ENCODE assay signal across 25 mouse cellular contexts in genomic region chr19:12421680-12422079, GRCm38 (mm10). TPM values are rescaled to one million over a fixed set of nuclear protein-coding genes. Genes with fewer than 3 reads are reported as not detected.
A peak's percentile ranks its signal among the peaks of the same experiment; 100 is the strongest.
DNase-seq lines count a peak whose midpoint lies in the region; ATAC-seq and TF ChIP-seq lines count a peak whose summit lies in the region.
"Had no signal": no experiment of that assay in that cellular context is flagged by ENCODE, and none has a peak within 500 bp of the region (broad histone marks: within the 10 kb centered on the region; RNA-seq: fewer than 3 reads in every experiment).

No protein-coding gene starts in this region.

- 74% methylated on average over 1 of the region's 1 CpGs for WGBS in kidney, embryonic 15.5 days

- H3K9ac ChIP-seq in kidney, embryonic 15.5 days, result no peak overlapping the region
- H3K9ac ChIP-seq: embryonic facial prominence, embryonic 13.5 days; forebrain, embryonic 12.5 days; heart, embryonic 15.5 days; hindbrain, embryonic 13.5 days; intestine, embryonic 15.5 days had no signal

- H3K27me3 ChIP-seq in E14TG2a.4 (ENCODE audit: insufficient read depth, low read length), result no peaks in the 10 kb centered on the region
- no peaks in the 10 kb centered on the region for H3K27me3 ChIP-seq in kidney, embryonic 15.5 days
- H3K27me3 ChIP-seq: embryonic facial prominence, embryonic 13.5 days; forebrain, embryonic 12.5 days; heart, embryonic 15.5 days; hindbrain, embryonic 13.5 days; intestine, embryonic 15.5 days had no signal

- H3K4me3 ChIP-seq in layer of hippocampus, adult 2 months, result no peak overlapping the region
- H3K4me3 ChIP-seq in E14TG2a.4 (replicated peaks; ENCODE audit: low read length), result no peak overlapping the region
- no peak overlapping the region for H3K4me3 ChIP-seq in kidney, embryonic 15.5 days (replicated peaks)
- H3K4me3 ChIP-seq: embryonic facial prominence, embryonic 13.5 days; forebrain, embryonic 12.5 days; heart, adult 2 months; heart, embryonic 15.5 days; hindbrain, embryonic 13.5 days; intestine, embryonic 15.5 days had no signal

- no peaks in the 10 kb centered on the region for H3K4me1 ChIP-seq in E14TG2a.4 (replicated peaks; ENCODE audit: low read depth, low read length)
- H3K4me1 ChIP-seq in kidney, embryonic 15.5 days, result no peaks in the 10 kb centered on the region
- H3K4me1 ChIP-seq: embryonic facial prominence, embryonic 13.5 days; forebrain, embryonic 12.5 days; heart, embryonic 15.5 days; hindbrain, embryonic 13.5 days; intestine, embryonic 15.5 days had no signal

- no peaks in the 10 kb centered on the region for H3K9me3 ChIP-seq in E14TG2a.4 (ENCODE audit: low read length)
- no peaks in the 10 kb centered on the region for H3K9me3 ChIP-seq in kidney, embryonic 15.5 days (replicated peaks)
- H3K9me3 ChIP-seq: embryonic facial prominence, embryonic 13.5 days; forebrain, embryonic 12.5 days; heart, embryonic 15.5 days; hindbrain, embryonic 13.5 days; intestine, embryonic 15.5 days had no signal

- H3K36me3 ChIP-seq in E14TG2a.4 (ENCODE audit: insufficient read depth, low read length), result no peaks in the 10 kb centered on the region
- H3K36me3 ChIP-seq in kidney, embryonic 15.5 days, result no peaks in the 10 kb centered on the region
- H3K36me3 ChIP-seq: embryonic facial prominence, embryonic 13.5 days; forebrain, embryonic 12.5 days; heart, embryonic 15.5 days; hindbrain, embryonic 13.5 days; intestine, embryonic 15.5 days had no signal

- TF ChIP-seq CTCF in layer of hippocampus, adult 2 months (conservative IDR thresholded peaks at IDR 0.05), result peak; percentile 38
- TF ChIP-seq CTCF in E14TG2a.4 (conservative IDR thresholded peaks at IDR 0.05; ENCODE audit: low read length), result peak; percentile 9; the same call in 1 of the 2 replicates

- no peak overlapping the region for H3K4me2 ChIP-seq in kidney, embryonic 15.5 days
- H3K4me2 ChIP-seq: embryonic facial prominence, embryonic 13.5 days; forebrain, embryonic 12.5 days; heart, embryonic 11.5 days; heart, embryonic 15.5 days; hindbrain, embryonic 13.5 days; intestine, embryonic 15.5 days had no signal

- H3K27ac ChIP-seq in layer of hippocampus, adult 2 months, result no peak overlapping the region
- no peak overlapping the region for H3K27ac ChIP-seq in kidney, embryonic 15.5 days
- H3K27ac ChIP-seq: embryonic facial prominence, embryonic 13.5 days; forebrain, embryonic 12.5 days; heart, adult 2 months; heart, embryonic 15.5 days; hindbrain, embryonic 13.5 days; intestine, embryonic 15.5 days had no signal

- no peak for DNase-seq in layer of hippocampus, adult 2 months (ENCODE audit: low spot score in 2 of 2)
- DNase-seq in layer of hippocampus, postnatal 36 days, result no peak
- DNase-seq in NIH3T3 (ENCODE audit: low read depth), result peak; percentile 20
- no peak for DNase-seq in frontal cortex, postnatal 14 days (ENCODE audit: low spot score in 2 of 2)
- DNase-seq in ovary, postnatal 10 days (ENCODE audit: low spot score), result no peak
- DNase-seq: adrenal gland, postnatal 25 days; cerebellum, adult 18-20 months; cerebellum, adult 9-11 months; cerebellum, postnatal 36 days; gastrocnemius, postnatal 14 days; heart, adult 2 months; heart, postnatal 14 days had no signal

- ATAC-seq in kidney, embryonic 15.5 days (replicated peaks; ENCODE audit: low FRiP score), result no peak
- ATAC-seq: forebrain, embryonic 16.5 days; intestine, embryonic 15.5 days had no signal

RNA-seq across cellular contexts. Expression of gene Olfr1441, which starts 4.4 kb away (rescaled TPM):
- total RNA-seq in layer of hippocampus, adult 2 months (2021), result not detected
- not detected for total RNA-seq in layer of hippocampus, postnatal 36 days (2021)
- not detected in 2 replicates for polyA plus RNA-seq in kidney, embryonic 15.5 days (2015; fragmentation: Nextera tagmentation; extraction: Ambion mirVana)
- total RNA-seq: adrenal gland, postnatal 25 days; gastrocnemius, adult 18-20 months; gastrocnemius, postnatal 14 days; heart, adult 2 months; heart, postnatal 14 days; hematopoietic stem cell, adult 5-6 weeks had no signal
- polyA plus RNA-seq: embryonic facial prominence, embryonic 13.5 days; forebrain, embryonic 12.5 days; forebrain, embryonic 16.5 days; frontal cortex, adult 2 months; gonadal fat pad, adult 2 months; heart, adult 2 months; heart, embryonic 11.5 days; heart, embryonic 15.5 days; hindbrain, embryonic 13.5 days; intestine, embryonic 15.5 days had no signal

RNA-seq across cellular contexts. Expression of gene Pfpl, which starts 6.0 kb away (rescaled TPM):
- not detected for total RNA-seq in layer of hippocampus, adult 2 months (2021)
- not detected for total RNA-seq in layer of hippocampus, postnatal 36 days (2021)
- polyA plus RNA-seq in kidney, embryonic 15.5 days (2015; fragmentation: Nextera tagmentation; extraction: Ambion mirVana), result not detected in 2 replicates
- total RNA-seq: adrenal gland, postnatal 25 days; gastrocnemius, adult 18-20 months; gastrocnemius, postnatal 14 days; heart, adult 2 months; heart, postnatal 14 days; hematopoietic stem cell, adult 5-6 weeks had no signal
- polyA plus RNA-seq: embryonic facial prominence, embryonic 13.5 days; forebrain, embryonic 12.5 days; forebrain, embryonic 16.5 days; frontal cortex, adult 2 months; gonadal fat pad, adult 2 months; heart, adult 2 months; heart, embryonic 11.5 days; heart, embryonic 15.5 days; hindbrain, embryonic 13.5 days; intestine, embryonic 15.5 days had no signal

RNA-seq across cellular contexts. Expression of gene Olfr1440, which starts 34.6 kb away (rescaled TPM):
- total RNA-seq in layer of hippocampus, adult 2 months (2021), result not detected
- not detected for total RNA-seq in layer of hippocampus, postnatal 36 days (2021)
- polyA plus RNA-seq in kidney, embryonic 15.5 days (2015; fragmentation: Nextera tagmentation; extraction: Ambion mirVana), result not detected in 2 replicates
- total RNA-seq: adrenal gland, postnatal 25 days; gastrocnemius, adult 18-20 months; gastrocnemius, postnatal 14 days; heart, adult 2 months; heart, postnatal 14 days; hematopoietic stem cell, adult 5-6 weeks had no signal
- polyA plus RNA-seq: embryonic facial prominence, embryonic 13.5 days; forebrain, embryonic 12.5 days; forebrain, embryonic 16.5 days; frontal cortex, adult 2 months; gonadal fat pad, adult 2 months; heart, adult 2 months; heart, embryonic 11.5 days; heart, embryonic 15.5 days; hindbrain, embryonic 13.5 days; intestine, embryonic 15.5 days had no signal

RNA-seq across cellular contexts. Expression of gene Mpeg1, which starts 38.9 kb away (rescaled TPM):
- 1 to 10 TPM; 5.4 to 6.6 TPM for total RNA-seq in layer of hippocampus, adult 2 months (2021)
- 1 to 10 TPM; 6.7 to 7.4 TPM for total RNA-seq in layer of hippocampus, postnatal 36 days (2021)
- 0.57 and 0.62 TPM in 2 replicates for polyA plus RNA-seq in kidney, embryonic 15.5 days (2015; fragmentation: Nextera tagmentation; extraction: Ambion mirVana)
